Mouse (Mus musculus) cortical plate, adult 2 months (tissue): ENCODE measurements around the gene Sec62. TPM values are rescaled to one million over a fixed set of nuclear protein-coding genes. Genes with fewer than 3 reads are reported as not detected.

Experiments used
- H3K27ac ChIP-seq: fragments of 200-500 bp; 2 replicates; pipeline ENCODE4 v1.5.1; 2012; ENCODE audit warnings: low read length, control low read depth, inconsistent platforms; ENCODE audit not compliant: insufficient read depth
- H3K4me1 ChIP-seq: fragments of 200-500 bp; 2 replicates; pipeline ENCODE4 v1.6.1; 2011; ENCODE audit warnings: low read length; ENCODE audit not compliant: control insufficient read depth, insufficient read depth
- H3K4me3 ChIP-seq: fragments of 200-500 bp; 2 replicates; pipeline ENCODE4 v1.5.1; 2011; ENCODE audit warnings: mild to moderate bottlenecking, low read length, control low read depth; ENCODE audit not compliant: insufficient read depth
- CTCF ChIP-seq: fragments of 200-500 bp; IDR thresholded peaks from 2 replicates; pipeline ENCODE4 v1.5.1; 2011; ENCODE audit warnings: mild to moderate bottlenecking, control low read depth, low read length; ENCODE audit not compliant: insufficient read depth; ENCODE audit errors: extremely low read depth
- POLR2A ChIP-seq: fragments of 200-500 bp; IDR thresholded peaks from 2 replicates; pipeline ENCODE4 v1.6.1; 2011; ENCODE audit warnings: mild to moderate bottlenecking, low read length, control low read depth; ENCODE audit not compliant: insufficient read depth; ENCODE audit errors: extremely low read depth
- polyA plus RNA-seq: library from polyadenylated mRNA; depleted of rRNA; stranded (reverse); fragments of >200 nt; gene quantifications from 2 replicates; pipeline ENCODE4 v1.2.3, GENCODE M21; 2012; rRNA removed

Gene Sec62
- polyA plus RNA-seq, result 89.9 and 90.7 TPM in 2 replicates

DNA sequence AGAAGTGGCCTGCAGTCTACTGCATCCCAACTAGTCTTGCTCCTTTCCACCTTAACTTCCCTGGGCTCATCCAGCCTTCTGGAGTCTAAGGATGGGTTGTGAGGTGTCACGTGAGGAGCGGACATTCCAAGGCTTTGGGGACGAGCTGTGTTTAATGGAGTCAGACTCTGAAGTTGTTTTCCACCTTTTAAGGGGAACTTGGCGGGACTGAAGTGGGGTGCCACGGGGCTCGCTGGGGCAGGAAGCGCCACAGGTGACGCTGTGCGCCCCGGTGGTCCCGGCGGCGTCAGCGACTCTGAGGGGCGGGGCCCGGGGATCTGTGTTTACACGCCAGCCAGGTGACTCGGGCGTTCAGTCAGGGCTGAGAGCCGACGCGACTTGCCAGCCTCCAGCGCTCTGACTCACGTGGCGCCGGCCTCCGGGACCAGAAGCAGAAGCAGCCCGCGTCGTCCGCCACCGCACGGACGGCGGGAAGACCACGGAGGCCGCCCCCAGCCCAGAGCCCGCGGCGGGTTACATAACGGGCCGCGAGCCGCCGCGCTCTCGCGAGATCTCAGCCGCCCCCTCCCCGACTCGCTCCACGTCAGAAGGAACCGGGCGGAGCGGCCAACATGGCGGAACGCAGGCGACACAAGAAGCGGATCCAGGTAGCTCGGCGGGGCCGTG lies at the start of gene Sec62:
Gene Sec62, plus strand, starts transcription at position 139 of the 666 bp plus-strand sequence.
- peak within 1 kb of the TSS; percentile 80 for H3K4me3 ChIP-seq
- no peak for TF ChIP-seq CTCF
- TF ChIP-seq POLR2A, result peak; percentile 82
- H3K4me1 ChIP-seq, result peaks cover 1% of the 10 kb centered on the region; the same call in 1 of the 2 replicates
- peak within 1 kb of the TSS; percentile 100 for H3K27ac ChIP-seq

DNA sequence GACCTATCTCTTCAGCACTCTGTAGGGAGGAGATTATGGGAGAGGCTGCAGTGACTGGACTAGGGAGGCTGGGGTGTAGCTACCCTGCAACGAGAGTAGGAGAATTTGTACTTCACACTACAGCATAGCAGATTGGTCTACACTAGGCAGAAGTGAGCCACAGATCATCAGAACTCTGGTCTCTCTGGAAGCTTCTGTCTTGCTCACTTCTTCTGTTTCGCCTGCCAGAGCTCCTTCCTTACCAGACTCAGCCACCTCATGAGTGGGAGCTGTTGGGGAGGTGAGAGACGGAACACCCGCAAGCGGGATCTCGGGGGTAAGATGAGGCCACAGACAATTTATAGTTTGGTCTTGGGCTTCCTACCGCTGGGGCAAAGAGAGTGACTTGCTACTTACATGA lies 49.8 kb upstream of the Sec62 start:
- no peaks in the 10 kb centered on the region for H3K4me1 ChIP-seq
- no peak overlapping the region for H3K27ac ChIP-seq
- TF ChIP-seq CTCF (no peak), POLR2A (no peak)
- no peak overlapping the region for H3K4me3 ChIP-seq

DNA sequence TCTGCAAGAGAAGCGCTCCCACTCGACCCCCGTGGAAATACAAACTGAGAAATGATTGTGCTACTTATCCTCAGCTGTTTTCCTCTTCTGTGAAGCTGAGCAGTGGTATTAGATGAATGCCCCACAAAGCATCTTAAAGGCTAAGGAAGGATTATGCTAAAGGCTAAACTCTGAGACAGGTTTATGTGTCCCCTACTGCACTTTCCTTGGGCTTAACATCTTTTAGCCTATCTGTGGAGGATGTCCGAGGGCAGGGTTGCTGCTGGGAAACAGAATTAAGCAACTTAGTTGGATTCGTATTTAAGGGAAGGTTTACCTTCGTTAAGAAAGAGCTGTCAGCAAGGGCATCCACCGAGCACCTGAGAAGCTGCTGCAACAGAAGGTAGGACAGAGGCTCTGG lies 46.7 kb upstream of the Sec62 start, which contains the start of gene Samd7:
Gene Samd7, plus strand, starts transcription at position 288 of the 400 bp plus-strand sequence.
- H3K4me3 ChIP-seq, result no peak within 1 kb of the TSS
- no peak within 1 kb of the TSS for H3K27ac ChIP-seq
- no peaks in the 10 kb centered on the region for H3K4me1 ChIP-seq
- TF ChIP-seq POLR2A (no peak), CTCF (no peak)

DNA sequence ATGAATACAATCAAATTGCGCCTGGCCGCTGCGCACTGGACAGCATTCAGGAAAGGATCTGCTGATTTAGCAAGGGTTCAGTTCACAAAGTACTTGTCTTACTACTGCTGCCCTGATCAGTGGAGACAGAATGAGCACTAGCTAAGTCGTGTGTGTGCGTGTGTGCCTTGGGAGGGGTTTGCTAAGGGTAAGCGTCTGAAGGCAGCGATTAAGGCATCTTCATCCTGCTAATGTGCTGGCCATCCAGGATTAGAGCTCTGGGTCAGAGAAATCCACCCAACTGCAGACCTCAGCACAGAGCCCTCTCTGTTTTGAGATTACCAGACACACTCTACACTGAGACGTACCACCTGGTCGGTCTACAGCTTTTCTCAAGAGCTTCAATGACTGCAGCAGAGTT lies 44.4 kb upstream of the Sec62 start:
- Histone ChIP-seq H3K4me3 (no peak overlapping the region), H3K4me1 (no peaks in the 10 kb centered on the region), H3K27ac (no peak overlapping the region)
- TF ChIP-seq POLR2A (no peak), CTCF (no peak)

DNA sequence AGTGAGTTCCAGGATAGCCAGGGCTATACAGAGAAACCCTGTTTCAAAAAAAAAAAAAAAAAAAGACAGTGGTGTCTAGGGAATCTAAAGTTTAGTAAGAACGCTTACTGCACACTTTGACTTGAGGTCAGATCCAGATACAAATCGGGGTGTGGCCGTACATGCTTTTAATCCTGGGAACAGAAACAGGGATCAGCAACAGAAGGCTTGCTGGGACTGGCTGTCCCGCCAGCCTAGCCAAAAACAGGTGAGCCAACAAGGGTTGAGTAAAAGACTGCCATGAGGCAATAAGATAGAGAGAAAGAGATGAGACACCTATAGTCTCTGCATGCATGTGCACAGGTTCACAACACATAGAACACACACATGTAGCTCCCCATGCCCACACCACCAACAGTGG lies 38.0 kb upstream of the Sec62 start:
- no peaks in the 10 kb centered on the region for H3K4me1 ChIP-seq
- TF ChIP-seq POLR2A, result no peak
- TF ChIP-seq CTCF, result no peak

DNA sequence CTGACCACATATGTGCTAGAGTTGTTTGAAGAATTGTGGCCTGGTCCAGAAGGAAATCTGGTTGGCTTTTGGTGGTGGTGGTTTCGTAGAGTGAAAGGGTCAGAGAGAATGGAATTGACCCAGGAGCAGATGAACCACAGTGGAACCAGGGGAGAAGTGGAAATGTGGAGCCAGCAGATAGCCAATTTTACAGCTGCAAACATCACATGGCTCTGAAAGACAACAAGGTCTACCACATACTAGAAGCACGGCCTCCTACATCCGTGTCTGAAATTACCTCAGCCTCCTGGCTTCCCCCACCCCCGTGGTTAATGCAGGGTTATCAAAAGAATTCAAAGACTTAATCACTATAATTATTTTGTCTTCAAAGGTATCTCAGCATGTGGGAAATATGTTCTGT lies 27.8 kb upstream of the Sec62 start:
- Histone ChIP-seq H3K27ac (no peak overlapping the region), H3K4me3 (no peak overlapping the region), H3K4me1 (0 out of 2 replicates have a peak, but pooled peaks cover 2% of the 10 kb centered on the region)
- TF ChIP-seq CTCF (no peak), POLR2A (no peak)

More for the DNA sequence above, 38.0 kb upstream of the Sec62 start:
- Histone ChIP-seq H3K27ac (no peak overlapping the region), H3K4me3 (no peak overlapping the region)

DNA sequence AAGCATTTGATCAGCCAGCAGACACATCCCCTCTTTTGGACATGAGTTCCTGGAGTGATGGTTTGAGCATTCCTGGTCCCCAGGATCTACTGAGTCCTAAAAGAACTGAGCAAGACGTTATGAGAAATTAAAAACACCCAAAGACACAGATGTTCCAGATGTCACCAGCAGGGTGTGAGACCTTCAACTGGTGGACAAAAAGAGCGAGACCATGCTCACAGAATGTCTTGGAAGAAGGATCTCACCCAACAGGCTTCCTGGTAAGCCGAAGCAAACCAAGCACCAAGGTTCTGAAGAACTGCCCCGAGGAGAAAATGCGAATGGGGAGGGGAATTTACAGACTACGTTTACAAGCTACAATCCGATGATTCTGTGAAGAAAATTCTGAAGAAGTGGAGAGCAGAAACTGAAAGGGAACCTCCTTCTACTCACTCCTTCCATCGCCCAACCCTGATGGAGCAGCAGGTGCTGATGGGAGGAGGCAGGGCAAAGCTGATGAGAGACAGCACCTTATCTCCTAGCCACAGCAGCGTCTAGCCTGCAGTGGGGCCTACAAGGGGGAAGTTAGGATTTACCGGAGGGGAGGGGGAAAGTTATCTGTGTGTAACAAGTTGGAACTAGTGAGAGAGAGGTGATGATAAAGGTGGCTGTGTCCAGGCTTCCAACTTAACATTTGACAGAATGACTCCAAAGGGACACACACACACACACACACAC lies 27.2 kb upstream of the Sec62 start:
- Histone ChIP-seq H3K27ac (no peak overlapping the region), H3K4me3 (no peak overlapping the region), H3K4me1 (0 out of 2 replicates have a peak, but pooled peaks cover 2% of the 10 kb centered on the region)
- TF ChIP-seq CTCF (no peak), POLR2A (no peak)

DNA sequence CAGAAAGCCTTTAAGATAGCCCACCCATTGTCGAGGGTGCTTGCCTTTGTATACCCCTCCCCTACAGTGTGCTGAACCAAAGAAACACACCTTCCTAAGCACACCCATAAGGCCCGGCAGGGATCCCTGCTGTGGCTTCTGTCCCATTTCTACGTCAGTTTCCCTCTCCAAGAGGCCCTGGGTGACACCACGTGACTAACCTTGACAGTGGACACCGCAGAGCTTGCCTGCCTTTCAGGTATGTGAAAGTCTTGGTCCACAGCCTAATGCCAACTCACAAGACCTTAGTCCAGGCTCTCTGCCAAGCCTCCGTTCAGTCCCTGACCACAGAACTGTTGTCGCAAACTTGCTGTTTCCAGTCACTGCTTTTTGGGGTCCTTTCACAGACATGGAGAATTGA lies 26.5 kb upstream of the Sec62 start:
- no peak overlapping the region for H3K27ac ChIP-seq
- H3K4me3 ChIP-seq, result no peak overlapping the region
- no peak for TF ChIP-seq CTCF
- no peak for TF ChIP-seq POLR2A
- 0 out of 2 replicates have a peak, but pooled peaks cover 2% of the 10 kb centered on the region for H3K4me1 ChIP-seq

DNA sequence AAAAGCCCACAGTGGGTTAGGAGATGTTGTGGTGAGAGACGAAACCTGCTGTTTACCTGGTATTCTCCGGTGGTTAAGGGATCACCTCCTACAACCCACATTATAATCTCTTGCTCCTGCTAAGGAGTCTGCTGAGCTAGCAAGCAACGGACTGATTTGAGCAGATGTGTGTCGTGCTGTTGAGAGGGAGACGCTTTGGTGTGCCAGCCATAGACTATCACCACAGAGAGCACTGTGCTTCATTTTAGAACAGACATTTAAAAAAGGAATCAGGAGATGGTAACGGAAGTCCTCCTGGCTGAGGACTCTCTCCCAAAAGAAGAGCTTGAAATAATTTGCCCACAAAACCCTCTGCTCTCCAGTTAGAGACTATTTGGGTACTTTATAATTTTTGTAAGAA lies 25.4 kb upstream of the Sec62 start:
- no peak overlapping the region for H3K27ac ChIP-seq

More for the DNA sequence above, 25.4 kb upstream of the Sec62 start:
- 0 out of 2 replicates have a peak, but pooled peaks cover 2% of the 10 kb centered on the region for H3K4me1 ChIP-seq
- H3K4me3 ChIP-seq, result no peak overlapping the region
- TF ChIP-seq POLR2A (no peak), CTCF (no peak)
